Mouse (Mus musculus): ENCODE data around the gene Sspo.

DNA sequence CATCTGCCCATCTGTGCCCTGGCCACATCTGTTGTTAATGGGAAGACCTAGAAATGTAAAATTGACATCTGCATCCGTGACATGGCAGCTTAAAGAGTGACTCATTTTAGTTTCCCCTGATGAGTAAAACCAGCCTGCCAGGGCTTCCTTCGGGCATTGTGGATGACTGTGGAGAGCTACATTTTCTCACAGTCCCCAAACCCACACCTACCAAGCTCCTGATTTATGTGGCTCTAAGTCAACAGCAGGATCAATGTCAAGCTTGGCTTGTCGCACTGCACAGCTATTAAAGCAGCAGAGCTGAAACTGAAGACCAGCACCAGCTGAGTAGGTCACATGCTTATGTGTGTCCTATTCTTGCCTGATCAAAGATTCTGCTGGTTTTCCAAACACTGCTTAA is 37.5 kb upstream of the Sspo start:
- TF ChIP-seq CTCF (conservative IDR thresholded peaks at IDR 0.05; ENCODE audit: low read length) = no peak
- TF ChIP-seq NANOG (IDR thresholded peaks at IDR 0.05; ENCODE audit: borderline replicate concordance, low read length) = no peak

Measured in E14TG2a.4 (cell line).